Mouse (Mus musculus) adipocyte (in vitro differentiated cells): Measurements from ENCODE around the gene Mab21l2.
A peak's percentile ranks its signal among the peaks of the same experiment; 100 is the strongest.

ENCODE experiments used
- DNase-seq: peaks from one replicate; pipeline ENCODE4 v3.0.0-alpha.2; 2016; ENCODE audit warnings: low spot score

Mab21l2 gene

DNA sequence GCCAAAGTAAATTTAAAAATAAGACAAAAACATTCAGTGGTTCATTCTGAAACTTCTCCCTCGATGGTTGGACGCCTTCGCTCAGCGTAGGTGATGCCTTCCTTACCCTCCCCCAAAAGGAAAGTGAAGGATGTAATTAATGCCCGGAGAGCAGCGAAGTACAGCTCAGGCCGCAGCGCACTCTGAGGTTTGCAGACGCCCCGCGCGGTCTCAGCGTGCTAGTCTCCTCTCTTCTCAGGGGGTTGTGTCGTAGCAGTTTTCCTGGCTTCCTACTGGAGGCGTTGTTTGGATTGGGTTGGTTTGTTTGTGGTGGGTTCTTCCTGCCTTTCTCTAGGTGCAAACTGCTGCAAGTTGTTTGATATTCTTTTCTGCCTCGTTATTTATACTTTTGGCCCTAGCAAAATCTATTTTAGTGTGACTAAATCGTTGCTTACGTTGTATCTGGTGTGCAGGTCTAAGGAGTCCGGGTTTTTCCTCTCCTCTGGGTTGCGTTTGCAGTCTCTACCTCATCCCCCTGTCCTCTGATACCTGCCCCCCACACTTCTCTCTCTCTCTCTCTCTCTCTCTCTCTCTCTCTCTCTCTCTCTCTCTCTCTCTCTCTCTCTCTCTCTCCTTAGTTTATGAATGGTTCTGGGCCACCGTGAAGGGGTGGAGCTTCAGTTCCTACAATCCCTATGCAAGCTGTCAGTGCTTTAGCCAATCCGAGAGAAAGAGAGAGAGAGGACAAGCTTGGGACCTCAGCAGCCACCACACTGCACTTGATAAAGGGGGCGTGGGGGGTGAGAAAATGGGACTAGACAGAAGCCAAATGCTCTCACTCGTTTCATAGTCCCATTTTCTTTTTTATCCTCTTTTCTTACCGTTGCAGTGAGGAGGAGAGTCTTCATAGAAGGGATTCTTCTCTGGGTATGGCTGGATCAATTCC, at the start of gene Mab21l2:
Mab21l2 (minus strand) TSS at position 539 of the 925 bp plus-strand sequence.
- DNase-seq = no peak

DNA sequence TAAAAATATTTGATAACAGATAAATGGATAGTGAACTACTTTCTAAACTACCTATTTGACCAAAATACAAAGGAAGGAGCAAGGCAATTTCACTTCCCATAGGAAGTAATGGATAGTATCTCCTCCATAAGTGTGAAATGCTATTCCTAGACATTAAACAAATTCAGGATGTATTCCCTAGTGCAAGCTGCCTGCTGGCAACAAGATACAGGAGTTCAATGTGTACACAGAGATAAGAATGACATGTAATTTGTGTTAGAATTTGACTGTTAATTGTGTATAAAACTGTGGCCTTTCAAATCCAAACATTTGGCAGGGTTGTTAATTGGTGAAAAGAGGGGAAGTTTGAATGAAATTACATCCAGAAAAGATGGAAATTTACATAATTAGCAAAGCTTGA, 26.9 kb upstream of the Mab21l2 start:
- DNase-seq = no peak

DNA sequence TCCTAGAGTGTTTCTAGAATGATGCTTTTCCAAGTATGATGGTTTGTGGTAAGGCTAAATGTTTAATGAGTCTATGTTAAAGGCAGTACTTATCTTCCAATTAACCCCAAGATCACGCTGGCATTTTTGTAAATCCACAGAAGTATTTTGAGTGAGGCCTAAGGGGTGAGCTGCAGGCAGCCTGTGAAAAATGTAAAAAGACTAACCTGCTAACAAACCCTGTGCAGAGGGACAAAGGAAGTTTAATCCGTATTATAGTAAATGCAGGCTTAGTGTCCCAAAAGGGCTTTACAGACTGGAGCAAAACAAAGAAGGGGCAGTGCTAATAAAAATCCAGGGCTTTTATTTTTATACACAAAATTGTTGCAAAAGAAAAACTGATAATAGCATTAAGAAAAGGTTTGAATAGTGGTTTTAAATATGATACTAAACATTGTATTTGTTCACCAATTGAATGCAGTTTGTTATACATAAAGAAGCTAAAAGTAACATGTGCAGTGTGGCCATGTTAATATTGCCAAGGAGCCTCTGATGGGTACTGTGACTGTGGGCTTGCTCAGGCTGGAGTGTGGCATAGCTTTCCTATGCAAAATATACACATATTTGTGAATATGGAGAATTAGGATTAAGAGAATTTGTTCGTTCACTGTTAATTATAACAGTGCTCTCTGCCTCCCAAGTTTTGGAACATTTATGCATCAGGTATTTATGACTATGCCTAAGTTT, 24.3 kb upstream of the Mab21l2 start:
- no peak for DNase-seq

DNA sequence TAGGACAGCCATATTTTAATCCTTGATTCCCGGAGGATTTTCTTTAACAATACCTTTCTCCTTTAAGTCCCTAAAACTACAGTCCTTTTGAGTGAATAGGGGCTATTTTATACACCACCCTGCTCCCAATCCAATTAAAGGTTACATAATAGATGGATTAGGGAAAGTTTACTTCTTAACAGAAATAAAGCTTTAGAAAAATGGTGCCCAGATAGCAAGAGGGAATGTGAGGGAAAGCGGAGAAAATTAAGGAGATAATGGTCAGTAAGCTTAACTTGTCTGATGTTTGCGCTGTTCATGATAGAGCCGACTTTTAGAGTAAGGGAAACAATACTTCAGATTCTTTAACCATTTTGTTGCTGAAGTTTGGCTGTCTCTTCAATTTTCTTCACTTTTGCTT, 23.1 kb upstream of the Mab21l2 start:
- DNase-seq = no peak

DNA sequence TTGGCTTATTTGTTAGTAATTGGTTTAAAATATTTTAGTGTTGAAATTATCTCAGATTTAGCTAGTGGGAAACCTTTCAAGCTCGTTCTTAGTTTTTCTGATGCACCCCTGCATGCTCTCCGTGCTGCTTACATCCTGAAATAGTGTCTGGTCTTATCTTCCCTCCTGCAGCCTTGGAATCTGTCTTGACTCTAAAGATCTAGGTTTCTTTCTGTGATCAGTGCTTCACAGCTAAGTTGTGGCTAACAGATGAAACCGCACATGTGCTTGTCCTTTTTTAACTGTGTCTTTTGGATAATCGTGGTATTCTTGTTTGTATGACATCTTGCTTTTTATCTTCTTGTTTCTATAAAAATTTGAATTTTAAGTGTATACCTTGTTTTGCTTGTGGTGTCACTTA, 18.9 kb upstream of the Mab21l2 start:
- no peak for DNase-seq

DNA sequence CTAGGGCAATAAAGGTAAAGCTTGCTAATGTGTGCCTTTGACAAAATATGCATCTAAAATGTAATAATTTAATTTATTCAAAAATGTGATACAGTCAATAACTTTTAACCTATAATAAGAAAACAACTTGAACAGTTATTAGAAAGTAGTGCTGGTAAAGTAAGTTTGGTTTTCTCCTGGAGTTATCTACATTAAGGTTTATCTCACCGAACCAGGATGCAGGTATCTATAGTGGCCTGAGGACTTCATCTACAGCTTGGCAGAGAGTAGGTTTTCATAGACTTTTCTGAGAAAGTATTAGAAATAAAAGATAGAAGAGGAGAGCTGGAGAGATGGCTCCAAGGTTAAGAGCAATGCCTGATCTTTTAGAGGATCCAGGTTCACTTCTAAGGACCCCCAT, 13.0 kb upstream of the Mab21l2 start:
- DNase-seq = no peak

DNA sequence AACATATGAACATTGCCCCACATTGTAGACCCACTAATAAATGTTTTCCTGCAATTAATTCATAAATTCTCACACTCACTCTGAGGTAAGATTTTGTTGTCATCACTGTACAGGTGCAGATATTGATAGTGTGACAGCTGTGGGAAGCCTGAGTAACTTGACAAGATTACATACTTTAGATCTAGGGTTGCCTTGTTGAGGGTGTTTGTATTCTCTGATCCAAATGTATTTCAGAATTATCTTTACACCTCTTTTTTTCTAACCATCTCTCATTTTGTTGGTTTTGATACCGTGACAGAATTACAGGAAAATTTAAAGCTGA, 12.6 kb upstream of the Mab21l2 start:
- DNase-seq = no peak

DNA sequence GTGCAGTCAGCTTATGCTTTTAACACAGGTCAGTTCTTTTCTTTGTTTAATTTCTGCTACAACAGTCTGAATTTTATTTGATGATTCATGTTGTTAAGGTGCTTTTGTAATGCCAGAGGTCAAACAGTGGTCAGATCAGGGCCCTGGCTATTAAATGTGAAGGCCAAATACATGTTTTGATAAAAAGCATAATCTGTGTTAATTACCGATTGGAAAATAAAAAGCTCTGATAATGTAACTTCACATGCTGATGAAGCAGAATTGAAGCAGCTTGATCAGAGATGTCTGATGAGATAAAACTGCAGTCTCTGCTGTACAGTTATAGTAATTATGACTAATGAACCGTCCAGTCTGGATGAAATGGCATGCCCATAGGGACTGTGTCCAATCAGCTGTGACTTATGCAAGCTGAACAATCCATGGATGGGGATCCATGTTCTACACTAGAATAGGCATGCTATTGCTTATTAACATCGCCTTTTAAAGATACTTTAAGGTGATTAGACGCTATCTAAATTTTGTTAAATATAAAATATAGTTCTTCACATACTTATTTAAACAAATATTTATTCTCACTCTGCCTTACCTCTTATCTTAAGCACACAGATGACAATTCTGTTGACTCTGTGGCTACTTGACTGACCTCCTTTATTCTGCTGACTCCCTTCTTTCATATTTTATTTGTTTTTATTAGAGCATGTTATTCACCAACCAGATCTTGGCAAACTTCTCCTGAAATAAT, 12.0 kb upstream of the Mab21l2 start:
- DNase-seq = no peak

DNA sequence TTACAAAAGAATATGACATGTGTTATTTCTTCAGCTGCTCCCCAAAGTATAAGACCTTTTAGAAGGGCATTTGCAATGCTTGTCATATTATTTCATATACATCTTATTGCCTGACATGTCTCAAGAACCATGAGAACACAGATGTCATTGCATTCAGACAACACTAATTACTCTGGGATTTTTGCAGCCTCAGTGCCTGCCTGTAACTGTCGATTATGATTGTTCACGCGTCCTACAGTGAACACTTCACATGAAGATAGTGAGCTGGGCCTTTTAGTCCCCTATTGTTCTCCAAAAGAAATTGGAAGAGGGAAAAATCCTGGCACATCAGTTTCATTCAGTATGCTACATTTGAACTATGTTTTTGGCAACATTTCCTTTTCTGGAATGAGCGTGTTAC, 11.2 kb upstream of the Mab21l2 start:
- no peak for DNase-seq

DNA sequence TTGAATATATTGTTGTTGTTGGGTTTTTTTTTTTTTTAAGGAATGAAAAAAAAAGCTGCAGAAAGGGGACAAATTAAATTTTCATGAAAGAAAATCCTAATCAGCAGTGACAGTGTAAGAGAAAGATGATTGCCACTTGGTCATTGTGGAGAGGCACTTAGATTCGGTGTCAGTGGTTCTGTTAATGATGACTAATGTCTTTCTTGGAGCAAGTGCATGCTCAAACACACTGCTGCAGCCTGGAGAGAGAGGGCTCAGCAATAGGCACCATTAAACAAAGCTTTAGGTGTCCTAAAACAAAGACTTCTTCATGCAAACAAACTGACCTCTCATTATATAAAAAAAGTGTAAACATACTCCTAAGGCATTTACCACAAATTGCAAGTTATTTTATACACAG, 10.5 kb upstream of the Mab21l2 start:
- no peak for DNase-seq

DNA sequence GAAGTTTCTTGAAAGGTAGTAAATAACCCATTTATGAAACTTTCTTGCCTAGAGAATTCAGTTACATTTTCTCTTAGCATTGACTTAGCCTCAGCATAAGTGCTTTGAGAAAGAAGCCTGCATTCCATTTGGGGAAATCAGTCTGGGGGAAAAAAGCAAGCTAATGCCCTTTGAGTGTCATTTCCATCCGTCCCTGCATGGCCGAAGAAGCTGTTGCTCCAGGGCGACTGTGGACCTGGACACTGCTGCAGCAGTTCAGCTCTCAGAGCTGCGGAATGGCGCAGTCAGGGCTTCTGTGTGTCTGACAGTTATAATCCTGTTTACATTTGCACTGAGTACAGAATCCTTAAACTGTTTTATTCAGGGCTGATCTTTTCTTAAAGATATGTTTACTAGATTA, 3.7 kb upstream of the Mab21l2 start:
- no peak for DNase-seq

DNA sequence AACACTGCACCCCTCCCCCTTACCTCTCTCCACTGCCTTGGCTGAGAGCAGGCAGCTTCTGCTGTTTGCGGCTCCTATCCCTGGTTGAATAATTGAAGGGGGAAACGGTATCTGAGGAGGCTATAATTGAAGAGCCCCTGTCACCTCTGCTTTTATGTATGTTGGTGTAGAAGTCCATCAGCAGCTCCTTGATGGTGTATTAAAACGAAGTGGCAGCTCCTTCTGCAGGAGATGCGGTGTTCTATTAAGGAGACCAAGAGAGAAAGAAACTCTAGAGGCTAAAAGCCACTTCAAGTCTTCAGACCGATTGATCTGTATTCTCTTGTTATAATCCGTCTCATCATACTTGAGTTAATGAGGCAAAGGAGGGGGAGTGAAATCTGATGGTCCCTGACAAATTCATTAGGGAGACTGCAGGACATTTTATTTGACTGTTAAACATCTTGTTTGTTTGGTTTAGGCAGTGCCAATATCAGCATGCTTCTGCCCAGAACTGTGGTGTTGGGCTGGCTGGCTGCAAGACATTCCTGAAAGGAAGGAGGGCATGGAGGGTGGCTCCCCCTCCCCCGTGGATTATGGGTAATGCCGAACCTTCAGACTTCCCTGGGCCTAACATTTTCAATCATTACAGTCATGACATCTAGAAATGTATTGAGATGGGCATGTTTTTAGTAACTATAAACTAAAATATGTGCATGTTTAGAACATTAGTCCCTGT, 2.7 kb upstream of the Mab21l2 start:
- peak; percentile 22 for DNase-seq

DNA sequence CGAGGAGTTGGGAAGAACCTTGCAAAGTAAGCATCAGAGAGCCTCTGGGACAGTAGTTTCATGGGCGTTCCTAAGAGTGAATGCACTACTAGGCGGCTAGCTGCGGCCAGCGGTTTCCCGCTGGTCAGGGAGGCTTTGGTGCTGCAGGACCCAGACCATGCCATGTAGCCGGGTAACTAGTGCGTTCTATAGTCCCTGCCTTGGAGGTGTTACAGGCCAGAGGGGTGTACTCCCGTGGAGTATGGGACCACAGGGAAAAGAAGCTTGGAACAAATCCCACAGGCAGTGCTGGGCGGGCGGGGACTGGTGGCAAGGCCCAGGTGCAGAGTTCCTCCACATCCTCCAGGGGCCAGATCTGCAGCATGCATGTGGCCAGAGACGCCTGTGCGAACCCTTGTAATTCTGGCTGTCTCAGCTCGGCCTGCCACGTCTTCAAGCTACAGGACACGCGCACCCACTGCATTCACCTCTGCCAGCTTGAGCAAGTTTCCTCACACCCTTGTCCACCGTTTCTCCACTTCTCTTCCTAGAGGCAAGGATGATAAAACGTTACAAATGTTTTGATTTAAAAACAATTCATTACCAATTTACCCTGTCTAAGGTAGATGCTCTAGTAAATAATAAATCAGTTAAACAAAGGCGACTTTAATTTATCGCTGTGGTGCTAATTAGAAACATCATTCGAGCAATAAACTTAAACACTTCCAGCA, 2.0 kb upstream of the Mab21l2 start:
- DNase-seq = no peak

DNA sequence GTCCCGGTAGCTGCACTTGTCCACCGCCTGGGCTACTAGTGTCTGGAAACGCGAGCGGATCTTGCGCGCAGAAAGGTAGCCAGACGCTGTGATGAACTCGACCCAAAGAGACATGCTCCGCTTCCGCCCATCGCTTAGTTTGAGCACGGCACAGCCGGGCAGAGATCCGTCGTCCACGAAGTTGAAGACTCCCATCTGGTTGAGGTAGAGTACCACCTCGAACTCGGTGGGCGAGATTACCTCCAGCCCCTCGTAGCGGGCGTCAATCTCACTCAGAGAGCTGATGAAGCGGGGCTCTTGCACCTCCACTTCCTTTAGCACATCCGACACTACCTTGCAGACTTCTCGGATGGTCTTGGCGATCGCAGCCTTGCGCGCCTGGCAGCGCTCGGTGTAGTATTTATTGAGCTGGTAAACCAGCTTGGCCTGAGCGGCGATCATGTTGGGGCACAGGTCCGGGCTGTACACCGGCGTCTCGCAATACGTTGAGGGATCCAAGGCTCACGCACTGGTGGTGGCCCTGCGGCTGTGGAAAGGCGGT, 1.1 kb downstream of the Mab21l2 start:
- no peak for DNase-seq

DNA sequence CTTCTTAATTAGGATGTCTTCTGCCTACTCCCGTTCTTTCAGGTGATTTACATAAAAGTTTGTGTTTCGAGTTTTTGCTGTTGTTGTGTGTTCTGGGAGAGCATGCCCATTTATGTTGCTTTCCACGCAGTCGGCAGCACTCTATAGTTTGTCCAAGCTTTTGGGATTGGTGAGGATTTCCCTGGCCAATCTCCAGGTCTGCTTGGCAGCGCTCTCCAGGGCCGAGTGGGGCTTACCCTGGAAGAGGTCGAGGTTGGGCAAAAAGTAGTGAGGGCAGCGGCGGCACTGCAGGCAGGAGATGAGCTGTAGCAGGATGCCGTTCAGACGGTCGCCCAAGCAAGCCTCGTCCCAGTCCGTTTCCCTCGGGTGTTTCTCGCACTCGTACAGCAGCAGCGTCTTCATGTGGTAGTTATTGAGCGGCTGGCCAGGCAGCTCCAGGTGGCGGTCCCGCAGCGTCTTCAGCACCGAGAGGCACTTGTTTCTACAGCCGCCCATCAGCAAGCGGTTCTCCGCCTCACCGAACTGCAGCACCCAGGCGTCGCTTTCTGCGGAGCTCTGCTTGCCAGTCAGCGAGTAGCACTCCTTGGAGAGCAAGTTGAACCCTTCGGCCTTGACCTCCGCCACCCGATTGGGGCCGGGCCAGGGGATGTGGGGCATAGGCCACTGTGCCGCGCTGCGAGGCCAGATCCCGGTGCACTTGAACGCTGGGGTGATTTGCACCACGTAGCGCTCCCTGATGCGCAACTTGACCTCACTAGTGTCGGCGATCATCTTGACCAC, 1.8 kb downstream of the Mab21l2 start:
- DNase-seq = no peak

DNA sequence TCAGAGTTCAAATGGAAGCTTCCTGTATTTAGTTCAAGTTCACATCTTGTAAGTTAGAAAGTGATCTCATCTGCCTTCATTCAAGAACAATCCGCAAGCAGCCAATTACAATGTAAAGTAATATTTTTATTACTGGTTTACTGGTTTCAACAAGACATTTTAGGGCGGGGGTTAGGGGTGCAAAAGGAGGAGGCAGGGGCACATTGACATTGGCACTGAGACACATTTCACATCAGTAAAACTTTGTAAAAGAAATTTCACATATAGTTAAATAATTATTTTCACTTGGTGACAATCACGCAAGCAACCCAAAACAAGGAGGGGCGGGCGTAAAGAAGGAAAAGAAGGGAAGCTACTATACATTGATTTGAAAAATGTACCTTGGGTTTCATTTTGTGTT, 2.5 kb downstream of the Mab21l2 start:
- no peak for DNase-seq

DNA sequence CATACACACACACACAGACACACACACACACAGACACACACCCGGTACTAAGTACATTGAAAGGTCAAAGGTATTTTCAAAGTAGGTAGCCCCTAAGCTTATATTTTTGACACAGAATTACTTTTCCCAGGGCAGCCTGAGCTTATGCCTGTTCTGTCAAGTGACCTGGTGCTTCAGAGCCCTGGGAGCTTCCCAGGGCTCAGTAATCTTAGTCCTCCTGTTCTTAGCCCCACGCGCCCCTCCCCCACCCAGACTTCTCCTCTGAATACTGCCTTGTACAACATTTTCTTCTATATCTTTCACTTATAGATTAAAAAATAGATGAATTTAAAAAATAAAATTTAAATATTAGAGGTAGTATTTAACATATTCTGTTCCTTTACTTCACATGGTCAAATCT, 3.6 kb downstream of the Mab21l2 start:
- no peak for DNase-seq

DNA sequence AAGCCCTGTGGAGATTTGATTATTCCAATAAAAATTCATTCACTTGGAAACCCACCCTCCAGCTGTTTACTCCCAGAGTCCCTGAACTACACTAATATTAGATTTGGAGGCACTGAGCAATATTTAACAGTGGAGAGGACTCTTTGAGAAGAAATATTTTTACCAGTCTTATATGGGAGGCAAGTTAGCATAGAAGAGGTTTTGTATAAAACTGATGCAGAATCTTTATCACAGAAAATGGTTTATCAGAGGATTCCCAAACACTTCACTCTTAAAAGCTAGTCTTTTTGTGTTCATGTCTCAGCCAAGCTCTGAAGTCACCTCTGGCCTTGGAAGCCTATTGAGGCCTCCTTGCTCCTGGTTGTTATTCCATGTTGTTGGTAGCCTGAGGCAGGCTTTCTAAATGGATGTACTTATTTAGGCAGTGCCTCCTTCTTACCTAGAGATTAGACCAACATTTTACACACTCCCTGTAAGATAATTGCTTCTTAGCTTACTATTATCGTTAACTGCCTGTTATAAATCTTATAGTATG, 6.5 kb downstream of the Mab21l2 start:
- DNase-seq = no peak

DNA sequence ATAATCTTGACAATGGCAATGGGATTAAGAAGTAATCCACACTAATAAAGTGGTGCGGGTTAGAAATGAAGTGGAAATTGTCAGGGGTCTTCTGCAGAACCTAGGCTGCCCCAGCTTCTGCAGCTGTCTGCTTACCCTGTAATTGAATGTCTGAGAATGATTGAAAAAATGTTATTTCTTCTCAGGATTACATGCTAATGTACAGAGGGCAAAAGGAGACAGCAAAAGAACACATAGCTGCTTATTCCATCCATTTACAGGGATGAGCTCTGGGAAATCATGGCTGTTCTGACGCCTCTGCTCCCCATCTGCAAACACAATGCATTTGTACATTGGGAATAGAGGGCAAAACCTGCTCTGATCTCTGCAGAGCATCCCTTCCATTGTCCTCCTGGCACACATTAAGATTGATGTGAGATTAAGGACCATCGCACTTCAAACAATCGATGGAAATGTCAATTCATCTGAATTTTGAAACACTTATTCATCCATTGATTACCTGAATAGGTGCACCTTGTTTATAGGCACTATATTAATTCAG, 7.3 kb downstream of the Mab21l2 start:
- DNase-seq = no peak
